Mouse (Mus musculus) midbrain, postnatal 0 days (tissue): ENCODE data around the gene Pard3b. TPM values are rescaled to one million over a fixed set of nuclear protein-coding genes. Genes with fewer than 3 reads are reported as not detected.

Experiments used
- ATAC-seq: fragments of 200-750 bp; cut with Nextera tagmentation; 2 replicates; pipeline ENCODE4 v1.8.0; 2017; ENCODE audit warnings: moderate number of reproducible peaks, mild to moderate bottlenecking, moderate TSS enrichment, moderate library complexity; ENCODE audit not compliant: low FRiP score
- DNase-seq: peaks from one replicate; pipeline ENCODE4 v3.0.0-alpha.2; 2015; ENCODE audit warnings: low spot score
- H3K27ac ChIP-seq: fragments of 300-500 bp; sonication (generic); 2 replicates; pipeline ENCODE4 v1.5.1; 2014; ENCODE audit warnings: low read depth, mild to moderate bottlenecking, low read length, mixed read lengths
- H3K27me3 ChIP-seq: fragments of 300-500 bp; sonication (generic); 2 replicates; pipeline ENCODE4 v1.6.1; 2014; ENCODE audit warnings: low read length, control low read depth, mixed read lengths; ENCODE audit not compliant: insufficient read depth
- H3K36me3 ChIP-seq: fragments of 300-500 bp; sonication (generic); 2 replicates; pipeline ENCODE4 v1.6.1; 2014; ENCODE audit warnings: low read length, control low read depth, mixed read lengths; ENCODE audit not compliant: insufficient read depth
- H3K4me1 ChIP-seq: fragments of 300-500 bp; sonication (generic); 2 replicates; pipeline ENCODE4 v1.6.1; 2014; ENCODE audit warnings: mild to moderate bottlenecking, control low read depth, antibody characterized with exemption, low read length, mixed read lengths; ENCODE audit not compliant: insufficient read depth
- H3K4me2 ChIP-seq: fragments of 300-500 bp; sonication (generic); 2 replicates; pipeline ENCODE4 v1.6.1; 2014; ENCODE audit warnings: low read depth, mild to moderate bottlenecking, low read length, mixed read lengths; ENCODE audit not compliant: poor library complexity, severe bottlenecking
- H3K4me3 ChIP-seq: fragments of 300-500 bp; sonication (generic); 2 replicates; pipeline ENCODE4 v1.5.1; 2014; ENCODE audit warnings: low read depth, mild to moderate bottlenecking, low read length, moderate library complexity
- H3K9ac ChIP-seq: fragments of 300-500 bp; sonication (generic); replicated peaks from 2 replicates; pipeline ENCODE4 v1.6.1; 2014; ENCODE audit warnings: mild to moderate bottlenecking, low read length, moderate library complexity, mixed read lengths; ENCODE audit not compliant: poor library complexity, severe bottlenecking
- H3K9me3 ChIP-seq: fragments of 300-500 bp; sonication (generic); 2 replicates; pipeline ENCODE4 v1.6.1; 2016; ENCODE audit warnings: low read length, control low read depth
- CTCF ChIP-seq: IDR thresholded peaks from 2 replicates; pipeline ENCODE4 v1.5.1; 2016; ENCODE audit warnings: antibody characterized with exemption, mild to moderate bottlenecking
- WGBS: fragments of 180-500 bp; shearing (Covaris S2); extraction: QIAGEN DNeasy Blood & Tissue Kit; methylation state at CpG from one replicate; pipeline ENCODE4 v1.1.7; 2014; 5-methylcytosine and 5-hydroxymethylcytosine counted together
- polyA plus RNA-seq: library from polyadenylated mRNA; unstranded; fragments of >200 nt; fragmentation: Nextera tagmentation; extraction: Ambion mirVana; gene quantifications from 2 replicates; pipeline ENCODE4 v1.2.1, GENCODE M21; 2015
- total RNA-seq: library from RNA; depleted of rRNA; stranded (reverse); fragments of >200 nt; gene quantifications from 2 replicates; pipeline ENCODE4 v1.2.3, GENCODE M21; 2014

Pard3b gene
- total and polyA plus RNA-seq, 2 experiments from 2014 or later, result 5.3 to 7.0 TPM

- TF ChIP-seq CTCF, result no peak
- H3K4me1 ChIP-seq, result no peaks in the 10 kb centered on the region
- H3K4me2 ChIP-seq, result no peak overlapping the region
- no peaks in the 10 kb centered on the region for H3K27me3 ChIP-seq
- DNase-seq, result no peak
- WGBS, result 44% methylated on average over 6 of the region's 6 CpGs
- no peak overlapping the region for H3K27ac ChIP-seq
- H3K4me3 ChIP-seq, result no peak overlapping the region
- H3K9me3 ChIP-seq, result no peaks in the 10 kb centered on the region
- no peak for ATAC-seq
- no peak overlapping the region for H3K9ac ChIP-seq
- H3K36me3 ChIP-seq, result no peaks in the 10 kb centered on the region
These were observed 241.3 kb downstream of the Pard3b start for GRCm38 (mm10) chr1:61879706-61880470.

- Histone ChIP-seq H3K9ac (no peak overlapping the region), H3K9me3 (no peaks in the 10 kb centered on the region), H3K36me3 (no peaks in the 10 kb centered on the region), H3K27me3 (no peaks in the 10 kb centered on the region), H3K4me2 (no peak overlapping the region), H3K4me3 (no peak overlapping the region), H3K27ac (no peak overlapping the region), H3K4me1 (no peaks in the 10 kb centered on the region)
- no peak for TF ChIP-seq CTCF
- 84% methylated on average over 4 of the region's 4 CpGs for WGBS
- ATAC-seq (no peak), DNase-seq (peak; percentile 59)
These were observed 257.4 kb downstream of the Pard3b start for GRCm38 (mm10) chr1:61896048-61896447.

DNA sequence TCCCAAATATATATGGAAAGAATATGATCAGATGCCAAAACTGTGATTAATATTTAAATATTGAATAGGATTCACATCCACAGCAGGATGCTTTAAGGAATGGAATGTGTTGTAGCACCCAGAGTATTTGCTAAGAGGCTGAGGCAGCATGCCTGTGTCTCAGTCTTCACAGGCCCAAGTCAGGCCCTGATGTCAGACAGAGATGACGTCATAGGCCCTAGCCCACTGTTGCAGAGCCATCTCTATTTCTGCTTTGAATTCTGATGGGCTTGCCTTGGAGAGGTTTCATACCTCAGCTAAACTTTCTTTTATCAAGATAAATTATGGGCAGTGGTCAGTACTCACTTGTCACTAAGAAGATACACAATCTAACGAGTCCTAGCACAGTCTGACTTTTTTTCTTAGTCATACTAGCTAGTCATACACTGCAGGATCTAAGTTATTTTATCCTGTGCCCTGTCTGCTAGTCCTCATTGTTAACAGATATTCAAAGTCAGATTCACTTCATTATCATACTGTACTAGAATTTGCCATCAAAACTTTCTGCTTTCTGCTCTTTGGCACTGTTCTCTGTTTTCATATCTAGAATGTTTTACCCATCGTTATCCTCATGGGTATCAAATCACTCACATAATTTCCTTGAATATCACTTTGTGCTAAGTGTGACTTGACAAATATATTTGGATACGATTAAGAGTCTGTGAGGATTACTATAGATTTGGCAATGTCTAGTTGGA is 264.8 kb downstream of the Pard3b start:
- Histone ChIP-seq H3K9ac (no peak overlapping the region), H3K36me3 (no peaks in the 10 kb centered on the region), H3K4me3 (no peak overlapping the region), H3K4me1 (no peaks in the 10 kb centered on the region), H3K27me3 (no peaks in the 10 kb centered on the region), H3K27ac (no peak overlapping the region), H3K9me3 (no peaks in the 10 kb centered on the region), H3K4me2 (no peak overlapping the region)
- DNase-seq (no peak), ATAC-seq (no peak)
- 81% methylated on average over 4 of the region's 4 CpGs for WGBS
- no peak for TF ChIP-seq CTCF

GRCm38 (mm10) chr1:61904036-61904435 is 265.4 kb downstream of the Pard3b start:
- no peak overlapping the region for H3K27ac ChIP-seq
- no peak for TF ChIP-seq CTCF
- no peak overlapping the region for H3K9ac ChIP-seq
- DNase-seq, result peak; percentile 54
- H3K9me3 ChIP-seq, result no peaks in the 10 kb centered on the region
- no peaks in the 10 kb centered on the region for H3K27me3 ChIP-seq
- H3K36me3 ChIP-seq, result no peaks in the 10 kb centered on the region
- 40% methylated on average over 4 of the region's 4 CpGs for WGBS
- no peak overlapping the region for H3K4me3 ChIP-seq
- ATAC-seq, result no peak
- no peaks in the 10 kb centered on the region for H3K4me1 ChIP-seq
- H3K4me2 ChIP-seq, result no peak overlapping the region

DNA sequence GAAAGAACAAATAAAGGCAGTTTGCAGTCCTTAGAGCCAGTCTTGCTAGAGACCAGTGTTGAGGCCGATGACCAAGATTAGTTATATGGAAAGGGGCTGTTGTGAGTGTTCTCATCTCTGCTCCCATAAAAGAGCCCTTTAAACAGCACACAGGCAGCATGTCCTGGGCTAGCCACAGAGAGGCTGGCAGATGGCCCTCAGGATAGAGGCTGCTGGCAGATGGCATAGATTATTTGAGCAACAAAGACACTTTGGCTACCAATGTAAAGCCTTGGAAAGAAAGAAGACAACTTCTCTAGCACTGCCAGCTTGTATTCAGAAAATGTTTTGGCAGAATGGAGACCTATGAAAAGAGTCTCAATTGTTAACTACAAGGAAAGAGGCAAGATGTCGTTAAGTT is 274.3 kb downstream of the Pard3b start:
- DNase-seq, result peak; percentile 77
- H3K27ac ChIP-seq, result no peak overlapping the region
- no peak for ATAC-seq

GRCm38 (mm10) chr1:61924958-61925357 is 286.3 kb downstream of the Pard3b start:
- H3K27ac ChIP-seq, result no peak overlapping the region
- TF ChIP-seq CTCF, result peak; percentile 93
- no peaks in the 10 kb centered on the region for H3K27me3 ChIP-seq
- 20% methylated on average over 2 of the region's 2 CpGs for WGBS
- H3K9me3 ChIP-seq, result no peaks in the 10 kb centered on the region
- no peak overlapping the region for H3K4me3 ChIP-seq
- ATAC-seq (no peak), DNase-seq (peak; percentile 81)
- no peaks in the 10 kb centered on the region for H3K36me3 ChIP-seq
- no peak overlapping the region for H3K9ac ChIP-seq
- peaks cover 4% of the 10 kb centered on the region; the same call in 1 of the 2 replicates for H3K4me1 ChIP-seq
- H3K4me2 ChIP-seq, result no peak overlapping the region

More for the DNA sequence above, 274.3 kb downstream of the Pard3b start:
- Histone ChIP-seq H3K9me3 (no peaks in the 10 kb centered on the region), H3K36me3 (no peaks in the 10 kb centered on the region), H3K9ac (no peak overlapping the region), H3K4me3 (no peak overlapping the region), H3K4me1 (no peaks in the 10 kb centered on the region), H3K4me2 (no peak overlapping the region), H3K27me3 (no peaks in the 10 kb centered on the region)
- TF ChIP-seq CTCF, result no peak
- WGBS, result 42% methylated on average over 2 of the region's 2 CpGs
